Mouse (Mus musculus): ENCODE measurements at regions not wholly inside any gene's neighbourhood (a gene's known extent, or its start where the extent isn't known, plus 50 kb on each side); places are given as distances from the start of the nearest gene placed in this dataset.

GRCm38 (mm10) chr10:44862360-44862674 lies 204.7 kb upstream of the Prep start:
- Histone ChIP-seq H3K4me1 (ENCODE audit: control insufficient read depth in 1 of 2, insufficient read depth in 2 of 2) (peaks cover 15 to 31% of the 10 kb centered on the region in 2 experiments; a peak in 3 of 4 replicates), H3K9me3 (replicated peaks; ENCODE audit: low read length) (peaks cover 3% of the 10 kb centered on the region), H3K79me2 (replicated peaks; ENCODE audit: control insufficient read depth, extremely low read depth, insufficient read depth, poor library complexity, severe bottlenecking) (no peaks in the 10 kb centered on the region), H3K27me3 (replicated peaks) (no peaks in the 10 kb centered on the region), H3K36me3 (replicated peaks in 1 of 2; ENCODE audit: control insufficient read depth in 1 of 2, insufficient read depth in 1 of 2, low read length in 1 of 2) (no peaks in the 10 kb centered on the region), H3K4me3 (replicated peaks in 1 of 3; ENCODE audit: low read depth in 2 of 3, low read length in 2 of 3, poor library complexity in 1 of 3) (no peak overlapping the region), H3K9ac (ENCODE audit: insufficient read depth, low read depth) (no peak overlapping the region), H3K27ac (ENCODE audit: insufficient read depth, low read depth) (no peak overlapping the region), H3K4me2 (ENCODE audit: insufficient read depth, low read depth, poor library complexity, severe bottlenecking) (no peak overlapping the region)
- DNase-seq (ENCODE audit: extremely low read depth), result no peak
- dilution Hi-C loops (cut with MboI; ENCODE audit: extremely low pct_ligation_motif_present, extremely low pct_unique_long_range_greater_than_20kb, low sequenced_read_pairs), result no loop called here
- in situ Hi-C loops (cut with MboI; ENCODE audit: low pct_ligation_motif_present, low pct_unique_long_range_greater_than_20kb, low sequenced_read_pairs), result no loop called here
- TF ChIP-seq JUND (conservative IDR thresholded peaks at IDR 0.05; ENCODE audit: low read depth, low read length), result no peak
- TF ChIP-seq MAZ (IDR thresholded peaks at IDR 0.05; ENCODE audit: low read depth, low read length), result no peak
- no peak for TF ChIP-seq CTCF (conservative IDR thresholded peaks at IDR 0.05 in 1 of 2, IDR thresholded peaks at IDR 0.05 in 1 of 2; ENCODE audit: low read depth in 2 of 2, low read length in 2 of 2)
- TF ChIP-seq ZC3H11A (IDR thresholded peaks at IDR 0.05; ENCODE audit: low read depth, low read length), result no peak
- no peak for TF ChIP-seq KAT2A (IDR thresholded peaks at IDR 0.05; ENCODE audit: insufficient replicate concordance, low read length)
- no peak for TF ChIP-seq PAX5 (IDR thresholded peaks at IDR 0.05; ENCODE audit: low read length)
- TF ChIP-seq MEF2A (IDR thresholded peaks at IDR 0.05; ENCODE audit: borderline replicate concordance, low read depth, low read length), result no peak
- TF ChIP-seq NRF1 (IDR thresholded peaks at IDR 0.05; ENCODE audit: low read depth, low read length), result no peak
- TF ChIP-seq GABPA (IDR thresholded peaks at IDR 0.05; ENCODE audit: insufficient replicate concordance, low read depth, low read length), result no peak
- no peak for TF ChIP-seq MAX (IDR thresholded peaks at IDR 0.05; ENCODE audit: low read length)
- TF ChIP-seq SIN3A (IDR thresholded peaks at IDR 0.05; ENCODE audit: low read length), result no peak
- no peak for TF ChIP-seq RCOR1 (conservative IDR thresholded peaks at IDR 0.05; ENCODE audit: low read depth, low read length)
- TF ChIP-seq SMC3 (IDR thresholded peaks at IDR 0.05; ENCODE audit: low read depth, low read length), result no peak
- TF ChIP-seq TCF12 (IDR thresholded peaks at IDR 0.05; ENCODE audit: low read depth, low read length), result no peak
- TF ChIP-seq UBTF (IDR thresholded peaks at IDR 0.05; ENCODE audit: low read depth, low read length), result no peak
- TF ChIP-seq ZNF384 (IDR thresholded peaks at IDR 0.05; ENCODE audit: low read depth, low read length), result no peak
- TF ChIP-seq TBP (conservative IDR thresholded peaks at IDR 0.05; ENCODE audit: low read depth, low read length), result no peak
- no peak for TF ChIP-seq JUN (IDR thresholded peaks at IDR 0.05; ENCODE audit: insufficient read depth, low read depth, low read length)
- TF ChIP-seq RAD21 (IDR thresholded peaks at IDR 0.05; ENCODE audit: low read depth, low read length), result no peak
- no peak for TF ChIP-seq ZKSCAN1 (IDR thresholded peaks at IDR 0.05; ENCODE audit: borderline replicate concordance, low read depth, low read length)

GRCm38 (mm10) chr10:44861671-44862359 lies 205.2 kb upstream of the Prep start:
- H3K27me3 ChIP-seq (replicated peaks), result no peaks in the 10 kb centered on the region
- in situ Hi-C loops (cut with MboI; ENCODE audit: low pct_ligation_motif_present, low pct_unique_long_range_greater_than_20kb, low sequenced_read_pairs) (no loop called here), dilution Hi-C loops (cut with MboI; ENCODE audit: extremely low pct_ligation_motif_present, extremely low pct_unique_long_range_greater_than_20kb, low sequenced_read_pairs) (no loop called here)
- no peak overlapping the region for H3K4me3 ChIP-seq (replicated peaks in 1 of 3; ENCODE audit: low read depth in 2 of 3, low read length in 2 of 3, poor library complexity in 1 of 3)
- H3K9me3 ChIP-seq (replicated peaks; ENCODE audit: low read length), result no peaks in the 10 kb centered on the region
- no peak overlapping the region for H3K9ac ChIP-seq (ENCODE audit: insufficient read depth, low read depth)
- DNase-seq (ENCODE audit: extremely low read depth), result no peak
- no peak overlapping the region for H3K27ac ChIP-seq (ENCODE audit: insufficient read depth, low read depth)
- H3K4me1 ChIP-seq (ENCODE audit: control insufficient read depth in 1 of 2, insufficient read depth in 2 of 2), result peaks cover 15 to 31% of the 10 kb centered on the region in 2 experiments; a peak in 3 of 4 replicates
- TF ChIP-seq KAT2A (IDR thresholded peaks at IDR 0.05; ENCODE audit: insufficient replicate concordance, low read length) (no peak), TBP (conservative IDR thresholded peaks at IDR 0.05; ENCODE audit: low read depth, low read length) (no peak), GABPA (IDR thresholded peaks at IDR 0.05; ENCODE audit: insufficient replicate concordance, low read depth, low read length) (no peak), TCF12 (IDR thresholded peaks at IDR 0.05; ENCODE audit: low read depth, low read length) (no peak), MAX (IDR thresholded peaks at IDR 0.05; ENCODE audit: low read length) (no peak), POLR2A (IDR thresholded peaks at IDR 0.05; ENCODE audit: low read depth, low read length) (no peak)
- H3K4me2 ChIP-seq (ENCODE audit: insufficient read depth, low read depth, poor library complexity, severe bottlenecking), result no peak overlapping the region
- no peaks in the 10 kb centered on the region for H3K79me2 ChIP-seq (replicated peaks; ENCODE audit: control insufficient read depth, extremely low read depth, insufficient read depth, poor library complexity, severe bottlenecking)
- no peaks in the 10 kb centered on the region for H3K36me3 ChIP-seq (replicated peaks in 1 of 2; ENCODE audit: control insufficient read depth in 1 of 2, insufficient read depth in 1 of 2, low read length in 1 of 2)

Measured in CH12.LX (cell line).